Mouse (Mus musculus): Measurements from ENCODE around the gene Tubb3.

DNA sequence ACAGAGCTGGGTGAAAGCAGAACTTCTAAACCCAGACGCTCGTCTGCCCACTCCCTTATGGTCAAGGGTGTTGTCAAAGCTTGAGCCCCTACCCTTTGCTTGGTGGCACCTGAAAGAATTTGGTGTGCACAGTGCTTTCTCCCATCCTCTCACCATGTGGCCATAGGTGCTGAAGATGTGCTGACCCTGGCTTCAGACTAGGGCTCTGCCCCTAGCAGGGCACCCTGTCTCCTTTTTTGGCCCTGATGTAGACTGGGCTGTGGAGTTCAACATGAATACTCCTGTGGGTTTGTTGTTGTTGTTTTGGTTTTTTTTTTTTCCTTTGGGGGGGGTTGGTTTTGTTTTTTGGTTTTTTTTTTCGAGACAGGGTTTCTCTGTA is 11.5 kb downstream of the Tubb3 start:
- TF ChIP-seq CTCF (IDR thresholded peaks at IDR 0.05; ENCODE audit: low read depth, low read length) (no peak), POLR2A (IDR thresholded peaks at IDR 0.05; ENCODE audit: borderline replicate concordance, low read depth, low read length) (no peak)
